Mouse (Mus musculus): ENCODE data around the gene Map3k4.
"Not testable (repeated sequence)": the region's sequence is repeated elsewhere in the genome, so short reads cannot be mapped to it uniquely, and the experiment has no call there.

The Map3k4 gene

GRCm38 (mm10) chr17:12265969-12266925, 52.3 kb downstream of the Map3k4 start:
- DNase-seq = peak; percentile 64

GRCm38 (mm10) chr17:12264293-12264692, 54.3 kb downstream of the Map3k4 start:
- no peak for DNase-seq

- no peak for DNase-seq
Measured at GRCm38 (mm10) chr17:12263787-12264186, 54.8 kb downstream of the Map3k4 start.

GRCm38 (mm10) chr17:12262851-12263250, 55.7 kb downstream of the Map3k4 start:
- DNase-seq = no peak

- DNase-seq = peak; percentile 23
Measured at GRCm38 (mm10) chr17:12261887-12262286, 56.7 kb downstream of the Map3k4 start.

- no peak for DNase-seq
Measured at GRCm38 (mm10) chr17:12261376-12261775, 57.2 kb downstream of the Map3k4 start.

- no peak for DNase-seq
Measured at GRCm38 (mm10) chr17:12259957-12260356, 58.6 kb downstream of the Map3k4 start.

GRCm38 (mm10) chr17:12258517-12258916, 60.1 kb downstream of the Map3k4 start:
- DNase-seq = no peak

- DNase-seq = no peak
Measured at GRCm38 (mm10) chr17:12256142-12256541, 62.5 kb downstream of the Map3k4 start.

- no peak for DNase-seq
Measured at GRCm38 (mm10) chr17:12250581-12250980, 68.0 kb downstream of the Map3k4 start.

GRCm38 (mm10) chr17:12249783-12250504, 68.7 kb downstream of the Map3k4 start:
- DNase-seq = no peak

- DNase-seq = no peak
Measured at GRCm38 (mm10) chr17:12240701-12241100, 77.9 kb downstream of the Map3k4 start.

GRCm38 (mm10) chr17:12232724-12233123, 85.9 kb downstream of the Map3k4 start:
- no peak for DNase-seq

- no peak for DNase-seq
Measured at GRCm38 (mm10) chr17:12231087-12231486, 87.5 kb downstream of the Map3k4 start.

- no peak for DNase-seq
Measured at GRCm38 (mm10) chr17:12230167-12230566, 88.4 kb downstream of the Map3k4 start.

- DNase-seq = no peak
Measured at GRCm38 (mm10) chr17:12229756-12230155, 88.8 kb downstream of the Map3k4 start.

GRCm38 (mm10) chr17:12228471-12228870, 90.1 kb downstream of the Map3k4 start:
- no peak for DNase-seq

GRCm38 (mm10) chr17:12228001-12228400, 90.6 kb downstream of the Map3k4 start:
- DNase-seq = no peak

GRCm38 (mm10) chr17:12226551-12226950, 92.0 kb downstream of the Map3k4 start:
- peak; percentile 37 for DNase-seq

GRCm38 (mm10) chr17:12225227-12225626, 93.4 kb downstream of the Map3k4 start:
- no peak for DNase-seq

GRCm38 (mm10) chr17:12224551-12224950, 94.0 kb downstream of the Map3k4 start:
- not testable (repeated sequence) for DNase-seq

- DNase-seq = no peak
Measured at GRCm38 (mm10) chr17:12224145-12224544, 94.5 kb downstream of the Map3k4 start.

- no peak for DNase-seq
Measured at GRCm38 (mm10) chr17:12223682-12224081, 94.9 kb downstream of the Map3k4 start.

GRCm38 (mm10) chr17:12221926-12222325, 96.7 kb downstream of the Map3k4 start:
- no peak for DNase-seq

Data from liver (tissue).